Mouse (Mus musculus): ENCODE data around the gene Rrnad1. TPM values are rescaled to one million over a fixed set of nuclear protein-coding genes. Genes with fewer than 3 reads are reported as not detected.
A peak's percentile ranks its signal among the peaks of the same experiment; 100 is the strongest.

Rrnad1 gene
- polyA plus RNA-seq, 1 experiment from 2014 or later = 17.2 TPM

DNA sequence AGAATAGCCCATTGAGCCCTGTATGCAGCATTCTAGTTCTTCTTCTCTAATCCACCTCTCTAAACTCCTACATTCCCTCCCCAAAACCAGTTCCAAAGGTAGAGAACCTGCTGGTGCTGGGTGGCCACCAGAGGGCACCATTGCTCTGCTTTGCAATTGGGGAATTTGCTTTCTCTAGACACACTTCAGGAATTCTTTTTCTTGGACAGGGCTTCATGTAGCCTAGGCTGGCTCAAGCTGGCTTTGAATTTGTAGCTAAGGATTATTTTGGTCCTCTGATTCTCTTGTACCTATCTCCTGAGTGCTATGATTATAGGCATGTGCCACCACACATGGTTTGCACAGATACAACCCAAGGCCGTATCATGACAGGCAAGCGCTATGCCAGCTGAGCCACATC lies 5.3 kb upstream of the Rrnad1 start:
- Histone ChIP-seq H3K4me2 (ENCODE audit: low read depth, severe bottlenecking) (no peak overlapping the region), H3K4me3 (ENCODE audit: low read depth, low read length) (no peak overlapping the region), H3K36me3 (ENCODE audit: control insufficient read depth, insufficient read depth, low read length) (peaks cover 34% of the 10 kb centered on the region), H3K27ac (replicated peaks; ENCODE audit: low read depth, low read length) (no peak overlapping the region), H3K9ac (ENCODE audit: low read length) (no peak overlapping the region), H3K4me1 (ENCODE audit: control insufficient read depth, insufficient read depth, low read length) (peaks cover 5% of the 10 kb centered on the region; the same call in 1 of the 2 replicates), H3K27me3 (ENCODE audit: control insufficient read depth, insufficient read depth, low read length) (no peaks in the 10 kb centered on the region), H3K9me3 (ENCODE audit: control insufficient read depth, low read length) (no peaks in the 10 kb centered on the region)
- ATAC-seq (ENCODE audit: insufficient number of reproducible peaks, low FRiP score, low TSS enrichment, low read depth) (0 out of 2 replicates have a peak, but pooled peaks have one; percentile 13), DNase-seq (ENCODE audit: low spot score) (peak; percentile 92)
- 92% methylated on average over 2 of the region's 2 CpGs for WGBS

DNA sequence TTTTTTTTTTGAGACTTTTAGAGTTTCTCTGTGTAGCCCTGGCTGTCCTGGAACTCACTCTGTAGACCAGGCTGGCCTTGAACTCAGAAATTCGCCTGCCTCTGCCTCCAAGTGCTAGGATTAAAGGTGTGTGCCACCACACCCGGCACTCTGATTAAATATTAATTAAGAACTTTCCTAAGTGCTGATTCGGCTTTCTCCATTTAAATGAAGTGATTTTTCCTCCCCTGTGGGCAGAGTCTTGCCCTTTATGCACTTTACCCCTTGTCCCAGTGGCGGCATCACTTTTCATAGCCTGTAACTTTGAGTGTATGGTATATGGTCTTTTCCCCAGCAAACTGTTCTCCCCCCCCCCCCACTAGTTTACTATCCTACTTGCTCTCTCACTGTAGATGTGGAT lies 4.7 kb upstream of the Rrnad1 start:
- Histone ChIP-seq H3K9me3 (ENCODE audit: control insufficient read depth, low read length) (no peaks in the 10 kb centered on the region), H3K4me1 (ENCODE audit: control insufficient read depth, insufficient read depth, low read length) (peaks cover 5% of the 10 kb centered on the region; the same call in 1 of the 2 replicates), H3K27me3 (ENCODE audit: control insufficient read depth, insufficient read depth, low read length) (no peaks in the 10 kb centered on the region), H3K36me3 (ENCODE audit: control insufficient read depth, insufficient read depth, low read length) (peaks cover 32% of the 10 kb centered on the region), H3K4me2 (ENCODE audit: low read depth, severe bottlenecking) (no peak overlapping the region), H3K9ac (ENCODE audit: low read length) (no peak overlapping the region), H3K4me3 (ENCODE audit: low read depth, low read length) (no peak overlapping the region), H3K27ac (replicated peaks; ENCODE audit: low read depth, low read length) (no peak overlapping the region)
- 87% methylated on average over 4 of the region's 4 CpGs for whole genome bisulfite sequencing
- DNase-seq (ENCODE audit: low spot score) = no peak
- no peak; the same call in 1 of the 2 replicates for ATAC-seq (ENCODE audit: insufficient number of reproducible peaks, low FRiP score, low TSS enrichment, low read depth)

DNA sequence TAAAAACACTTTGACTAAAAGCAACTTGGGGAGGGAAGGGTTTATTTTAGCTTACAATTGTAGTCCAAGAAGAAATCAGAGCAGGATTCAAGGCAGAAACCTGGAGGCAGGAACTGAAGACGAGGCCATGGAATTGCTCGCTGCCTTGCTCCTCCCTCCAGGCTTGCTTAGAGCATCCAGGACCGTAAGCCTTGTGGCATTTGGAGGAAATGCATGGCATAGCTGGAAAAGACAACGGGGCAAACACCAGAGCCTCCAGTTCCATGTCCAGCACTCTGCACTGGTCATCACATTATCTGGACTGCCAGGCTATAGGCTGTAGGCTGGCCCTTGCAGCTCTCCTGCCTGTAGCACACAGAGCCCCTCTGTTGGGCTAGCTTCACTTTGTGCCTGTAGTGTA lies 4.0 kb upstream of the Rrnad1 start:
- H3K4me2 ChIP-seq (ENCODE audit: low read depth, severe bottlenecking) = no peak overlapping the region
- no peaks in the 10 kb centered on the region for H3K9me3 ChIP-seq (ENCODE audit: control insufficient read depth, low read length)
- no peak for ATAC-seq (ENCODE audit: insufficient number of reproducible peaks, low FRiP score, low TSS enrichment, low read depth)
- H3K27ac ChIP-seq (replicated peaks; ENCODE audit: low read depth, low read length) = no peak overlapping the region
- WGBS = 80% methylated on average over 4 of the region's 4 CpGs
- H3K4me1 ChIP-seq (ENCODE audit: control insufficient read depth, insufficient read depth, low read length) = peaks cover 5% of the 10 kb centered on the region; the same call in 1 of the 2 replicates
- no peak for DNase-seq (ENCODE audit: low spot score)
- H3K27me3 ChIP-seq (ENCODE audit: control insufficient read depth, insufficient read depth, low read length) = no peaks in the 10 kb centered on the region
- peaks cover 29% of the 10 kb centered on the region for H3K36me3 ChIP-seq (ENCODE audit: control insufficient read depth, insufficient read depth, low read length)
- H3K4me3 ChIP-seq (ENCODE audit: low read depth, low read length) = no peak overlapping the region
- H3K9ac ChIP-seq (ENCODE audit: low read length) = no peak overlapping the region

DNA sequence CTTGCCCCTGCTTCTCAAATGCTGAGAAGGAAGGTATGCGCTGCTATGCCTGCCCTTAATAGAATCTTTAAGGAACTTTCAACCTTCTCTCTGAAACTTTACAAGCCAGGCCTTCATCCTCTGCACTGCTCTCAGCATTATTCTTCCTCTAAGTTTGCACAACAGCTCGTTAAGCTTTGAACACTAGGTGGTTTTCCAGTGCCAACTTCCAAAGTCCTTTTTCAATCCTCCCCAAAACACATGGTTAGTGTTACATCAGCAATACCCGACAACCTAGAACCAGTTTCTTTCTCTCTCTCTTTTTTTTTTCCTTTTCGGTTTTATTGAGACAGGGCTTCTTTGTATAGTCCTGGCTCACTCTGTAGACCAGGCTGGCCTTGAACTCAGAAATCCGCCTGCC lies 3.5 kb upstream of the Rrnad1 start:
- Histone ChIP-seq H3K9me3 (ENCODE audit: control insufficient read depth, low read length) (no peaks in the 10 kb centered on the region), H3K9ac (ENCODE audit: low read length) (no peak overlapping the region), H3K4me1 (ENCODE audit: control insufficient read depth, insufficient read depth, low read length) (peaks cover 8% of the 10 kb centered on the region; the same call in 1 of the 2 replicates), H3K27me3 (ENCODE audit: control insufficient read depth, insufficient read depth, low read length) (no peaks in the 10 kb centered on the region), H3K4me3 (ENCODE audit: low read depth, low read length) (no peak overlapping the region), H3K36me3 (ENCODE audit: control insufficient read depth, insufficient read depth, low read length) (peaks cover 24% of the 10 kb centered on the region), H3K27ac (replicated peaks; ENCODE audit: low read depth, low read length) (no peak overlapping the region), H3K4me2 (ENCODE audit: low read depth, severe bottlenecking) (no peak overlapping the region)
- ATAC-seq (ENCODE audit: insufficient number of reproducible peaks, low FRiP score, low TSS enrichment, low read depth) = no peak
- 86% methylated on average over 5 of the region's 5 CpGs for WGBS
- DNase-seq (ENCODE audit: low spot score) = no peak

GRCm38 (mm10) chr3:87929341-87930077 lies 1.0 kb downstream of the Rrnad1 start:
- Histone ChIP-seq H3K27me3 (ENCODE audit: control insufficient read depth, insufficient read depth, low read length) (no peaks in the 10 kb centered on the region), H3K9me3 (ENCODE audit: control insufficient read depth, low read length) (no peaks in the 10 kb centered on the region), H3K27ac (replicated peaks; ENCODE audit: low read depth, low read length) (no peak overlapping the region), H3K4me1 (ENCODE audit: control insufficient read depth, insufficient read depth, low read length) (peaks cover 8% of the 10 kb centered on the region; the same call in 1 of the 2 replicates), H3K4me2 (ENCODE audit: low read depth, severe bottlenecking) (peak overlapping the region; percentile 69), H3K9ac (ENCODE audit: low read length) (peak overlapping the region; percentile 61), H3K4me3 (ENCODE audit: low read depth, low read length) (peak overlapping the region; percentile 52), H3K36me3 (ENCODE audit: control insufficient read depth, insufficient read depth, low read length) (peaks cover 22% of the 10 kb centered on the region)
- ATAC-seq (ENCODE audit: insufficient number of reproducible peaks, low FRiP score, low TSS enrichment, low read depth) (peak; percentile 53), DNase-seq (ENCODE audit: low spot score) (no peak)
- WGBS = 6% methylated on average over 26 of the region's 26 CpGs

- no peak overlapping the region for H3K27ac ChIP-seq (replicated peaks; ENCODE audit: low read depth, low read length)
- WGBS = 90% methylated on average over 5 of the region's 5 CpGs
- H3K9me3 ChIP-seq (ENCODE audit: control insufficient read depth, low read length) = no peaks in the 10 kb centered on the region
- H3K4me2 ChIP-seq (ENCODE audit: low read depth, severe bottlenecking) = no peak overlapping the region
- H3K27me3 ChIP-seq (ENCODE audit: control insufficient read depth, insufficient read depth, low read length) = no peaks in the 10 kb centered on the region
- H3K4me1 ChIP-seq (ENCODE audit: control insufficient read depth, insufficient read depth, low read length) = peaks cover 8% of the 10 kb centered on the region; the same call in 1 of the 2 replicates
- H3K4me3 ChIP-seq (ENCODE audit: low read depth, low read length) = no peak overlapping the region
- no peak overlapping the region for H3K9ac ChIP-seq (ENCODE audit: low read length)
- DNase-seq (ENCODE audit: low spot score) (no peak), ATAC-seq (ENCODE audit: insufficient number of reproducible peaks, low FRiP score, low TSS enrichment, low read depth) (no peak)
- H3K36me3 ChIP-seq (ENCODE audit: control insufficient read depth, insufficient read depth, low read length) = peaks cover 30% of the 10 kb centered on the region
Observed at GRCm38 (mm10) chr3:87927452-87927851, 3.1 kb downstream of the Rrnad1 start.

DNA sequence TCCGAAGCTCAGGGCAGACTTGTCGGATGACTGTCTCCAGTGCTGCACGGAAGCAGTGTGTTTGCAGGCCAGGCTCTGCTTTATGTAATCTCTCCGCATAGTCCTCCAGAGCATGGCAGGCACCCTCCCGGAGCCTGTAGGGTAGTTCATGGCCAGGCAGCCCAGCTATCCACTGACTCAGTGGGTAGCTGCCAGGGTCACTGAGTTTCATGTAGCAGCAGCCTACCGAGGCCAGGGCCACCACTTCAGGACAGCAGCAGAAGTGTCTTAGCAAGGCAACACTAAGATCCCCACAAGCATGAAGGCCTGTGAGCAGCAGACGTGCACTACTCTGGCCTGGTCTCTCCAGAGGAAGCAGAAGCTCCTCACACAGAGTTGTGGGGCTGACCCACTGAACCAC lies 5.5 kb downstream of the Rrnad1 start:
- Histone ChIP-seq H3K27me3 (ENCODE audit: control insufficient read depth, insufficient read depth, low read length) (no peaks in the 10 kb centered on the region), H3K27ac (replicated peaks; ENCODE audit: low read depth, low read length) (no peak overlapping the region), H3K36me3 (ENCODE audit: control insufficient read depth, insufficient read depth, low read length) (peaks cover 30% of the 10 kb centered on the region), H3K4me2 (ENCODE audit: low read depth, severe bottlenecking) (no peak overlapping the region), H3K4me3 (ENCODE audit: low read depth, low read length) (no peak overlapping the region), H3K9ac (ENCODE audit: low read length) (no peak overlapping the region), H3K4me1 (ENCODE audit: control insufficient read depth, insufficient read depth, low read length) (0 out of 2 replicates have a peak, but pooled peaks cover 2% of the 10 kb centered on the region), H3K9me3 (ENCODE audit: control insufficient read depth, low read length) (no peaks in the 10 kb centered on the region)
- ATAC-seq (ENCODE audit: insufficient number of reproducible peaks, low FRiP score, low TSS enrichment, low read depth) = no peak
- 91% methylated on average over 7 of the region's 7 CpGs for WGBS
- no peak for DNase-seq (ENCODE audit: low spot score)

GRCm38 (mm10) chr3:87920270-87920943 lies 10.1 kb downstream of the Rrnad1 start:
- Histone ChIP-seq H3K27ac (replicated peaks; ENCODE audit: low read depth, low read length) (no peak overlapping the region), H3K4me1 (ENCODE audit: control insufficient read depth, insufficient read depth, low read length) (no peaks in the 10 kb centered on the region), H3K36me3 (ENCODE audit: control insufficient read depth, insufficient read depth, low read length) (peaks cover 26% of the 10 kb centered on the region), H3K4me2 (ENCODE audit: low read depth, severe bottlenecking) (peak overlapping the region; percentile 71), H3K9me3 (ENCODE audit: control insufficient read depth, low read length) (no peaks in the 10 kb centered on the region), H3K4me3 (ENCODE audit: low read depth, low read length) (peak overlapping the region; percentile 60), H3K27me3 (ENCODE audit: control insufficient read depth, insufficient read depth, low read length) (no peaks in the 10 kb centered on the region), H3K9ac (ENCODE audit: low read length) (no peak overlapping the region)
- WGBS = 62% methylated on average over 9 of the region's 9 CpGs
- no peak for DNase-seq (ENCODE audit: low spot score)
- ATAC-seq (ENCODE audit: insufficient number of reproducible peaks, low FRiP score, low TSS enrichment, low read depth) = no peak
